Mouse (Mus musculus) ES-Bruce4 (cell line): ENCODE results near the gene Cntn4.

Experiments used
- CTCF ChIP-seq: IDR thresholded peaks from one replicate; pipeline ENCODE4 v1.8.1; 2011; ENCODE audit warnings: low read depth, low read length
- EP300 ChIP-seq: IDR thresholded peaks from 2 replicates; pipeline ENCODE4 v1.6.1; 2011; ENCODE audit warnings: low read depth, low read length; ENCODE audit not compliant: insufficient read depth
- POLR2A ChIP-seq: IDR thresholded peaks from one replicate; pipeline ENCODE4 v1.8.1; 2011; ENCODE audit warnings: low read length; ENCODE audit not compliant: insufficient read depth

- TF ChIP-seq POLR2A (no peak), CTCF (no peak), EP300 (no peak)
These were observed 477.9 kb downstream of the Cntn4 start for GRCm38 (mm10) chr6:106155362-106155761.
